Comparison of ENCODE assay signal across 26 mouse cellular contexts in genomic region chr19:45276196-45276595, GRCm38 (mm10). TPM values are rescaled to one million over a fixed set of nuclear protein-coding genes. Genes with fewer than 3 reads are reported as not detected.
"Had no signal": no experiment of that assay in that cellular context is flagged by ENCODE, and none has a peak within 500 bp of the region (broad histone marks: within the 10 kb centered on the region; RNA-seq: fewer than 3 reads in every experiment).

No protein-coding gene starts in this region.

- DNase-seq: kidney, adult 18-20 months; kidney, adult 9 months; kidney, postnatal 36 days; layer of hippocampus, postnatal 36 days; lung, adult 18-20 months; lung, postnatal 14 days; thymus, postnatal 25 days had no signal

- ATAC-seq: intestine, embryonic 16.5 days; liver, embryonic 12.5 days; midbrain, embryonic 15.5 days had no signal

- H3K36me3 ChIP-seq: limb, embryonic 15.5 days; liver, embryonic 12.5 days; liver, embryonic 15.5 days; midbrain, embryonic 12.5 days; midbrain, embryonic 15.5 days had no signal

- H3K27me3 ChIP-seq: limb, embryonic 15.5 days; midbrain, embryonic 15.5 days had no signal

- H3K27ac ChIP-seq: left cerebral cortex, adult 2 months; limb, embryonic 15.5 days; liver, embryonic 12.5 days; liver, embryonic 15.5 days; macrophage; midbrain, embryonic 12.5 days; midbrain, embryonic 15.5 days had no signal

- H3K9ac ChIP-seq: limb, embryonic 15.5 days; liver, embryonic 12.5 days; liver, embryonic 15.5 days; midbrain, embryonic 12.5 days; midbrain, embryonic 15.5 days had no signal

- H3K9me3 ChIP-seq: limb, embryonic 15.5 days; liver, embryonic 12.5 days; liver, embryonic 15.5 days; midbrain, embryonic 12.5 days; midbrain, embryonic 15.5 days had no signal

- H3K4me2 ChIP-seq: limb, embryonic 15.5 days; liver, embryonic 12.5 days; liver, embryonic 15.5 days; midbrain, embryonic 12.5 days; midbrain, embryonic 15.5 days had no signal

- H3K4me1 ChIP-seq: liver, embryonic 12.5 days; liver, embryonic 15.5 days; midbrain, embryonic 12.5 days; midbrain, embryonic 15.5 days had no signal

- H3K4me3 ChIP-seq: left cerebral cortex, adult 2 months; limb, embryonic 15.5 days; liver, embryonic 12.5 days; liver, embryonic 15.5 days; midbrain, embryonic 12.5 days; midbrain, embryonic 15.5 days had no signal

RNA-seq across cellular contexts. Expression of gene Lbx1, which starts 40.6 kb away (rescaled TPM):
- total RNA-seq: layer of hippocampus, adult 8-10 months; layer of hippocampus, postnatal 10 days; layer of hippocampus, postnatal 36 days; left cerebral cortex, adult 2 months; left cerebral cortex, postnatal 10 days; megakaryocyte, adult 5-6 weeks had no signal
- polyA plus RNA-seq: intestine, embryonic 16.5 days; kidney, embryonic 16.5 days; liver, embryonic 15.5 days; lung, embryonic 16.5 days; macrophage; small intestine, adult 2 months; spleen, adult 2 months; stomach, embryonic 16.5 days; testis, adult 2 months; thymus, postnatal 0 days had no signal
